Mouse (Mus musculus) pancreas, adult 10 weeks (tissue): ENCODE measurements around the gene Olfr1080. TPM values are rescaled to one million over a fixed set of nuclear protein-coding genes. Genes with fewer than 3 reads are reported as not detected.

ENCODE experiments used
- polyA plus RNA-seq: library from polyadenylated mRNA; stranded (reverse); fragments of 350-450 nt; fragmentation: Illumina TruSeq; extraction: RNeasy Lipid Tissue Mini Kit (QIAGEN cat#74804); gene quantifications from one replicate; pipeline ENCODE4 v1.2.3, GENCODE M21; 2015; ENCODE audit warnings: low read depth, low replicate concordance; ENCODE audit not compliant: insufficient read depth

The Olfr1080 gene
- polyA plus RNA-seq = not detected

GRCm38 (mm10) chr2:86558135-86558534, at the start of gene Olfr1080:
Gene Olfr1080, minus strand, starts transcription at chr2:86558235.

GRCm38 (mm10) chr2:86598866-86599265, 40.8 kb upstream of the Olfr1080 start, which contains the start of gene Olfr1082:
Gene Olfr1082, minus strand, starts transcription at chr2:86598966.

GRCm38 (mm10) chr2:86542380-86542779, 15.7 kb downstream of the Olfr1080 start, which contains the start of gene Olfr1079:
Gene Olfr1079, minus strand, starts transcription at chr2:86542480.

GRCm38 (mm10) chr2:86508161-86508560, 49.9 kb downstream of the Olfr1080 start, which contains the start of gene Olfr1076:
Gene Olfr1076, plus strand, starts transcription at chr2:86508461.

Other genes starting within 250 kb of the Olfr1080 start
- not detected for gene Olfr1053, start 243.0 kb downstream of the Olfr1080 start, polyA plus RNA-seq
- gene Olfr1054, start 222.8 kb downstream of the Olfr1080 start, polyA plus RNA-seq = not detected
- gene Olfr1055, start 208.0 kb downstream of the Olfr1080 start, polyA plus RNA-seq = not detected
- gene Olfr1056, start 195.8 kb downstream of the Olfr1080 start, polyA plus RNA-seq = not detected
- not detected for gene Olfr1057, start 179.8 kb downstream of the Olfr1080 start, polyA plus RNA-seq
- not detected for gene Olfr1058, start 169.7 kb downstream of the Olfr1080 start, polyA plus RNA-seq
- not detected for gene Olfr1061, start 144.2 kb downstream of the Olfr1080 start, polyA plus RNA-seq
- not detected for gene Olfr1062, start 131.5 kb downstream of the Olfr1080 start, polyA plus RNA-seq
- gene Olfr1065, start 107.6 kb downstream of the Olfr1080 start, polyA plus RNA-seq = not detected
- not detected for gene Olfr1066, start 102.0 kb downstream of the Olfr1080 start, polyA plus RNA-seq
- not detected for gene Olfr228, start 70.8 kb downstream of the Olfr1080 start, polyA plus RNA-seq
- not detected for gene Olfr1076, start 49.8 kb downstream of the Olfr1080 start, polyA plus RNA-seq
- not detected for gene Olfr1079, start 15.8 kb downstream of the Olfr1080 start, polyA plus RNA-seq
- not detected for gene Olfr1082, start 40.7 kb upstream of the Olfr1080 start, polyA plus RNA-seq
- gene Olfr1084, start 81.5 kb upstream of the Olfr1080 start, polyA plus RNA-seq = not detected
- not detected for gene Olfr1085, start 103.8 kb upstream of the Olfr1080 start, polyA plus RNA-seq
- gene Olfr1086, start 121.9 kb upstream of the Olfr1080 start, polyA plus RNA-seq = not detected
- not detected for gene Olfr1087, start 140.2 kb upstream of the Olfr1080 start, polyA plus RNA-seq
- gene Olfr1089, start 175.5 kb upstream of the Olfr1080 start, polyA plus RNA-seq = not detected
- not detected for gene Olfr1090, start 200.8 kb upstream of the Olfr1080 start, polyA plus RNA-seq
- not detected for gene Olfr1093, start 224.2 kb upstream of the Olfr1080 start, polyA plus RNA-seq